Mouse (Mus musculus): ENCODE data around the gene Akr1cl. TPM values are rescaled to one million over a fixed set of nuclear protein-coding genes. Genes with fewer than 3 reads are reported as not detected.
"Not testable (repeated sequence)": the region's sequence is repeated elsewhere in the genome, so short reads cannot be mapped to it uniquely, and the experiment has no call there.

The Akr1cl gene
- not detected in 2 replicates for total RNA-seq (2017)

DNA sequence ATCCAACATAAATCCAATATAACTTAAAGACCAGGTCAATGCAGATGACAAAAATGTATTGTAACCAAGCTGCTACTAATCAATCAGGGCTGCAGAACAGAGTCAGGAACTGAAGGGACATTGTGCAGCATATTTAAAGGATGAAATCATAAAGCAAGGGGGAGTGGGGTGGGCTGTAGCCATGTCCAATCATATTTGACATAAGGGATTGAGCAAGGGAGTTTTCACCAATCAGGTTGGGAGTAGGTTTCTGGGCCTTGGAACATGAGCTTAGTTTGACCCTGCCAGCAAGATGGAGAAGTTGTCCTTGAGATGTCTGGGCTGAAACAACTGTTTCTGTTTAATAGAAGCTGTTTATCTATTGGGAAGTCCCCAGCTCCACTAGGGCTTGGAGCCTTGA, at the start of gene Akr1cl:
Gene Akr1cl, minus strand, starts transcription at position 119 of the 400 bp plus-strand sequence.
- ATAC-seq (ENCODE audit: extremely low read depth, insufficient number of reproducible peaks, low FRiP score, poor library complexity, severe bottlenecking): no peak

DNA sequence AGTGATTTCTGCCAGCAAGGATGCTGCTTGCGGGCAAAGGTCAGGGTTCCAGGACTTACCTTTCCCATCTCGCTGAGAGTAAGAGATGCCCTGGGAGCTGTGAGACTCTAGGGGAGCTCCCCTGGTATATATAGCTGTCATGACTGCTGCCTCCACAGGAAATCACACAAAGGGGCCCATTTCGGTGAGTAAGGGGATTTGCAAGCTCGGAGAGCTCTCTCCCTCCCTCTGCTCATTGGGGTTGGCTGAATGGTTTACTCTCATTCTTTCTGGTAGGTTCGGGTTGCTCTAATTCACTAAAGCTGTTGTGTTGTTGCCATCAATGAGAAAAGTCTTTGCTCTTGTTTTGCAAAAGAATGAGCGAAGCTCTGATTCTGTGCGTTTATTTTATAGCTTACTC, 49.6 kb upstream of the Akr1cl start, which contains the start of gene Crygb:
Gene Crygb, minus strand, starts transcription at position 101 of the 400 bp plus-strand sequence.
- no peak for ATAC-seq (ENCODE audit: extremely low read depth, insufficient number of reproducible peaks, low FRiP score, poor library complexity, severe bottlenecking)

DNA sequence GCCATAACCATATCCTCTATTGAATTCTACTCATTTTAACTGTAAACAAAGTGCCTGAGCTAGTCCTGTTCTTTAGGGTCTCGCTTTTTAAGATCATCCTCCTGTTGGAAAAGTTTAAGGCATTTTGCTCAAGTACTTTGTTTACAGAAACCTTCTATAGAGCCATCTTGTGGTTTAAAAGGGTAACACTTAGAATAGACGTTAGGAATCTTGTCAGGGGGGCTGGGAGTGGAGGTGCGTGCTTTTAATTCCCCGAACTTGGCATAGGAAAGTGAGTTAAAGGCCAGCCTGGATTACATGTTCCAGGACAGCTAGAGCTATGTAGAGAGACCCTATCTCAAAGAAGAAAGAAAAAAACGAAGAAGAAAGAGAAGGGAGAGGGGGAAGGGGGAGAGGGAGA, 43.0 kb upstream of the Akr1cl start:
- ATAC-seq (ENCODE audit: extremely low read depth, insufficient number of reproducible peaks, low FRiP score, poor library complexity, severe bottlenecking): no peak

DNA sequence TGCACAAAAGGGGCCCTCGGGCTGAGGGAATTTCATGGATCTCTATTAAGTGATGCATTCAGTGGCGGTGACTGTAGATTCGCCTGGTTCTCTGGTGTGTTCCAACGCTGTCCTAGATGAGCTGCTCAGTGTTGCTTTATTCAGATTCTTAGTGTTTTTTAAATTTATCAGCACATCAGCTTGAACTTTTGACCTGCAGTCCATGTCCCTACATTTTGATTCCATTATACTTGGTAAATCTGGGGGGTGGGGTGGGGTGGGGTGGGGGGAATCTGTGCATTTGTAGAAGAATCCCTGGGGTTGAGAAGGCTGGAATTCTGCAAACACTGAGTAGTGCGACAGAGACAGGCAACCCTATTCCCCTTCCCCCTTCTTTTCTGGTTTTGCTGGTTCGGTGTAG, 41.0 kb upstream of the Akr1cl start, which contains the start of gene Crygc:
Gene Crygc, minus strand, starts transcription at position 101 of the 400 bp plus-strand sequence.
- no peak for ATAC-seq (ENCODE audit: extremely low read depth, insufficient number of reproducible peaks, low FRiP score, poor library complexity, severe bottlenecking)

DNA sequence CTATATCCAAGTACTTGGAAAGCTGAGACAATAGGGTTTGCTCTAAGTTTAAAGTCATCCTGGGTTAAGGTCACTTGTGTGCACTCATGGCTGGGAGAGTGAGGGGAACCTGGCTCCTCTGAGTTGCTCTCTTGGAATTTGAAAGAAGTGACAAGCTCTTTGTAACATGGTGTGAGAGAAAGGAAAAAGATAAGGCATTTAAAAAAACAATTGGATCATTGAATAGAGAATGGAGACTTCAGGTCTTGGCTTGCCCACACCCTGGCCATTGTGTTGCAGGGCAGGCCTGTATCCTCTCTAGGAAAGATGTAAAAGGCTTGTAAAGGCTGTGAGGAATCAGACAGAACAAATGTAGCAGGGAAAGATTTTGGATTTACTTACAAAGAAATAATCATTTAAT, 35.3 kb upstream of the Akr1cl start:
- no peak for ATAC-seq (ENCODE audit: extremely low read depth, insufficient number of reproducible peaks, low FRiP score, poor library complexity, severe bottlenecking)

DNA sequence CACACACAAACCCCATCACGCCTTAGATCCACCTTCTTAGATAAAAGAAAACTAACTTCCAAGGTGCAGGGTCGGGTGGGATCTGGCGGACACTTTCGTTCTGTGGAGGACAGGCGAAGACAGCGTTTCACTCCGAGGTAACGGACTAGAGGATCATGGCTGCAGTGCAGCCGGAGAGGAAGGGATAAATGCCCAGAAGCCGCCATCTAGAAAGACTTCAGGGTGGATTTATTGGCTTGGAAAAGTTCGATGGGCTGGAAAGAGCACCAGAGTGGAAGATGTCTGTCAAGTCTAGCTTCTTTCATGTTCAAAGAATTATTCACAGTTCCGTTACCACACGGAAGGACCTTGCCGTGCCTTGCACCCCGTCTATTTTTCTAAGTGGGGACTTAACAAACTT, 31.6 kb upstream of the Akr1cl start:
- no peak for ATAC-seq (ENCODE audit: extremely low read depth, insufficient number of reproducible peaks, low FRiP score, poor library complexity, severe bottlenecking)

DNA sequence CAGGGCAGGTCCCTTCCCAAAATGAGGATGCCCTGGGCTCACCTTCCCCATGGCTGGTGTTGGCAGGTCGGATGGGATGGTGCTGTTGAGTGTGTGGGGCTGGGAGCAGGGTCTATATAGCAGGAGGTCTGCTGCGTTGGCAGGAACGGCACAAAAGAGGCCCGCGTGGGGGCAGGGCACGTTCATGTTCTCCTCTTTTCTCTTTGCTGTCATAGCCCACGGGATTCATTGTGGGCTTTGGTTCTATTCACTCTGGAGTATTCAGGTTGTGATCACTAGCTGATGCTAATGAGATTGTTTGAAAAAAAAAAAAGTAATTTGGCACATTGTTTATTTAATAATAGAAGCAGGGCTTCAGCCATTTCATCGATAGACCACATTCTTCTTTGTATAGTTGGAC, 30.8 kb upstream of the Akr1cl start, which contains the start of gene Crygd:
Gene Crygd, minus strand, starts transcription at position 101 of the 400 bp plus-strand sequence.
- no peak for ATAC-seq (ENCODE audit: extremely low read depth, insufficient number of reproducible peaks, low FRiP score, poor library complexity, severe bottlenecking)

DNA sequence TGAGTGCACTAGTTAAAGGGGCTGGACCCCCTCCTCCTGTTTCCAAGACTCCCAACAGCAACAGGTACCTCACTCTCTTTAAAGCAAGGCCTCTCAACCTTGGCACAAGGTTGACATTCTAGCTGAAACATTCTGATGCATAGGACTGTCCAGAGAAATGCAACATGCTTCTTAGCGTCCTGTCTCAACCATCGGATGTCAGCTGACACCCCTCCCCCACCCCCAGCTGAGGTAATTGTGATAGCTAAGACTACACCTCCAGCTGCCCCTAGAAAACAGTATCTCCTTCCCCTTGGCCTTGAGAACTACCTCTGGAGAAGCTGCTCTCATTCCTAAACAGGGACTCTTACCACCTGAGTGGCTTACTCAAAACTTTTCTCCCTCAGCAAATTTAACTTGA, 19.6 kb upstream of the Akr1cl start:
- ATAC-seq (ENCODE audit: extremely low read depth, insufficient number of reproducible peaks, low FRiP score, poor library complexity, severe bottlenecking): no peak

DNA sequence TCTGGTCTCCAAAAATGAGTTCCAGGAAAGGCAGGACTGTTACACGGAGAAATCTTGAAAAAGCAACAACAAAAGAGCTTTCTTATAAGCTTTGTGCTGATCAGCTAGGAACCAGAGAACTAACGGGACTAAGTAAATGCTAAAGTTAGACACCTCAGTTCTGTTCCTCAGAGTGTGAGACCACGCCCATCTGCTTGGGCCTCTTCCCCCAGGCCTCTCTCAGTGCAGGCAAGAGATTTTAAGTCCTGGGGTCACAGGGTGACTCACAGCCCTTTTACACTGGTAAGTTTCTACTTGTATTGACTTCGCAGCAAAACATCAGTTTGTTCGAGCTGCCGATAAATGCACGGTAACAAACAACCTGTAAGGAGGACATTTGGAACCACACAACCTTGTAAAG, 19.1 kb upstream of the Akr1cl start:
- ATAC-seq (ENCODE audit: extremely low read depth, insufficient number of reproducible peaks, low FRiP score, poor library complexity, severe bottlenecking): no peak

DNA sequence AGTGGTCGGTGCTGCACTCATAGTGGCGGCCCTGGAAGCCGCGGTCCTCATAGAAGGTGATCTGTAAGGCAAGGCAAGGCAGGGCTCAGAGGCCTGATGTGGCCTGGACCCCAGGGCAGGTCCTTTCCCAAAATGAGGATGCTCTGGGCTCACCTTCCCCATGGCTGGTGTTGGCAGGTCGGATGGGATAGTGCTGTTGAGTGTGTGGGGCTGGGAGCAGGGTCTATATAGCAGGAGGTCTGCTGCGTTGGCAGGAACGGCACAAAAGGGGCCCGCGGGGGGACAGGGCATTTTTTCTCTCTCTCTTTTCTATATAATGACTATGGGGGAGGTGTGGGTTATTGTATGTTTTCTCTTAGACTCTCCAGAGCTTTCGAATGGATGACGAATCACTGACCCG, 18.4 kb upstream of the Akr1cl start, which contains the start of gene Cryge:
Gene Cryge, minus strand, starts transcription at position 198 of the 400 bp plus-strand sequence.
- ATAC-seq (ENCODE audit: extremely low read depth, insufficient number of reproducible peaks, low FRiP score, poor library complexity, severe bottlenecking): not testable (repeated sequence)

DNA sequence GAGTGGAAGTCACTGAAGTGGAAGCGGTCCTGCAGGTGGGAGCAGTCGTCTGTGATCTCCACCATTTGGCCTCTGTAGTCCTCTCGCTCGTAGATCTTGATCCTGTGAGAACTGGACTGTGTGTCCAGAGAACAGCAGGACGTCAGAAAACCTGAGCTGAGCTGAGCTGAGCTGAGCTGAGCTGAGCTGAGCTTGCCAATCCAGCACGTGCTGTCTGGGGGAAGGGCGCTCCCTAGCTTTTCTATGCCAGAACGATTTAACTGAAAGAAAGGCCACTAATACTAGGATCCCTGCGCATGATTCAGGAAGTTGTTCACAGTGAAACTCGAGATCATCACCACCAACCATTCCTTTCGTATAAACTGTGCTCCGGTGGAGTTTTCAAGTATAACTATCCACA, 16.2 kb upstream of the Akr1cl start:
- no peak for ATAC-seq (ENCODE audit: extremely low read depth, insufficient number of reproducible peaks, low FRiP score, poor library complexity, severe bottlenecking)

DNA sequence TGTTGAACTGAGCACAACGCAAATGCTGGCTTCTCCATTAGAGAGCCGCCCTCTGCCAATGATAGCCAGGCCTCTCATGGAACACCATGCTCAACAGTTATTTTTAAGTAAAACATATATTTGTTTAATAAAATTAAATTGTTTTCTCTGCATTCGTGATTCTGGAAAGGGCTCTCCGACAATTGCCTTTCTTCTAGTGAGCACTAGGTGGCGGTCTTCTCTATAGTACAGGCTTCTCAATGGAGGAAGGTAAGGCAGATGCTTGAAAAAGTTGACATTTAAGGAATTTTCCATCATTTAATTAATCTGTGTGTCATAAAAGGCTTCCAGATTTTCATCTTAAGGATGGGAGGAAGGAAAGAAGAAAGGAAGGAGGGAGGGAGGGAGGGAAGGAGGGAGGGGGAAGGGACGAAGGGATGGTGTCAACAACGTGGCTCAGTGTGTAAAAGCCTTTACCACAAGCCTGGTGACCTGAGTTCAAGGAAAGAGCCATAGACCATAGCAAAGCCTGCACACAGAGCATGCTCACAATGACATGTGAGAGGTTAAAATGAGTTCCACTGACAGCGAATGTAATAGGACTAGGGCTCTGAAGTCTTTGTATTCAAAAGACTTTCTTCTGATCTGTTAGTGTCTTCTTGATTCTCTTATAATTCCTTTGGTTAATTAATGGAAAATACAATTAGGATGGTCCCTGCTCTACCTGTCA, 14.0 kb upstream of the Akr1cl start:
- peak; percentile 60; the same call in 1 of the 2 replicates for ATAC-seq (ENCODE audit: extremely low read depth, insufficient number of reproducible peaks, low FRiP score, poor library complexity, severe bottlenecking)

DNA sequence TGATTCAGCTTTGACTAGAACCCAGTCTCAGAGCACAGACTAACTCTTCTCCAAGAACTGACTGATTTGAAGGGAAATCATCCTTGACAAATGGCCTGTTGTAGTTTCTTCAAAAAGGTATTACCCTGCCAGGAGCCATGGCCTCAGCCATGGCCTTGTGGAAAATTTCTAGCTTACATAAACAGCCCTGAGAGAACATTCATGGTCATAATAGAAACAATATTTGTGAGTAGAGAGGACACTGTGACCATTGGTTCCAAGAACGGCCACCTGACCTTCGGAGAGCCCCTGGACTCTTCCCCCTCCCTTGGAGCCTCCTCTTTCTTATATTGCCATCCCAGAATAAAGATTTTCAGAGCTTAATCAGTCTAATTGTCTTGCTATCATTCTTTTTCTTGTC, 10.9 kb upstream of the Akr1cl start:
- ATAC-seq (ENCODE audit: extremely low read depth, insufficient number of reproducible peaks, low FRiP score, poor library complexity, severe bottlenecking): no peak

DNA sequence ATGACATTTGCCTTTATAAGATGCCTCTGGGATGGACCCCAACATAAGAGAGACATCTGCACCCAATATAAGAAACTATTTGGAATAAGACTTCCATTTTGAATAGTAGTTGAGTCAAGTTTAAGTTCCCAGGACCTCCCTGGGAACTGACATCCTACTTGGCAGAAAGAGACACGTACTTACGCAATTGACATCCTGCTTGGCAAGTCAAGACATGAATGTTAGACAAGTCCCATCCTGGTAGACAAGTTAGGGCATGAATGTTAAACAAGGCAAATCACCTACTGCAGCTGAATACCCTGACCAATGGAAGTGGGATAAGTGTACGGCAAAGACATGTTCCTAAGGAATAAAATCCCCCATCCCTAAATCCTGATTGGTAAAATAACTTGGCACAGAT, 9.3 kb upstream of the Akr1cl start:
- no peak for ATAC-seq (ENCODE audit: extremely low read depth, insufficient number of reproducible peaks, low FRiP score, poor library complexity, severe bottlenecking)

DNA sequence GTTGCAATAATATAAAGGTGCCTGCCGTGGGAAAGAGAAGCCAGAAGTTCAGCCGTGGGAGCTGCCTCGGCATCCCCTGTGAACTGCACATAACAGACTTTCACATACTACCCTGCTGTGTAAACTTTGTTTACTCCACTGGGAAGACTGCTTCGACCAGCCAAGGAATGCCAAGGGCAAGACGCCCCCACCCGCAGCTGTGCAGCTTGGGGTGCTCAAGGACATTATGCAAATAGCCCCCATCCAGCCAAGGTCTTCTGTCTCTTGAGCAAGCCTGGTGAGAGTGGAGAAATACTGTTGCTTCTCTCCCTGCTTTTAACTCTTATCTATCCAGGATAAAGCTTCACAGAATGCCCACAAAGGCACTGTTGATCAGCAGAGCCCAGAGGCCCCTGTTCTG, 8.2 kb upstream of the Akr1cl start:
- ATAC-seq (ENCODE audit: extremely low read depth, insufficient number of reproducible peaks, low FRiP score, poor library complexity, severe bottlenecking): no peak

DNA sequence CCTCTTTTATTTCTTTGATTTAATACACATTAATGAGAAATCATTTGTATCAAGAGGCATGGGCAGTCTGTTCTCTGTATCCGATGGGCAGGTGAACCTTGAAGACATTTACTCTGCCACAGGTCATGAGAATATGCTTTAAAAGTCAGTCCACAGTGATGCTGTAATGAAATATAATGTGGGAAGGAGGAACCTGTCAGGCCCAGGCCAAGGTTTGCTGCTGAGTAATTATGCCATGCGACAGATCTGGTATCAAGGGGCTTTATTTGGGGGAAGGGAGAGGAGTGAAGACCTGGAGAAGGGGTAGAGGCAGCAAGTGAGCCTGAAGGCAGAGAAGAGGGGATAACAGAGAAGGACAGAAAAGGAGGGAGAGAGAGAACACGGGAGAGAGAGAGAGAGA, 7.1 kb upstream of the Akr1cl start:
- ATAC-seq (ENCODE audit: extremely low read depth, insufficient number of reproducible peaks, low FRiP score, poor library complexity, severe bottlenecking): no peak

DNA sequence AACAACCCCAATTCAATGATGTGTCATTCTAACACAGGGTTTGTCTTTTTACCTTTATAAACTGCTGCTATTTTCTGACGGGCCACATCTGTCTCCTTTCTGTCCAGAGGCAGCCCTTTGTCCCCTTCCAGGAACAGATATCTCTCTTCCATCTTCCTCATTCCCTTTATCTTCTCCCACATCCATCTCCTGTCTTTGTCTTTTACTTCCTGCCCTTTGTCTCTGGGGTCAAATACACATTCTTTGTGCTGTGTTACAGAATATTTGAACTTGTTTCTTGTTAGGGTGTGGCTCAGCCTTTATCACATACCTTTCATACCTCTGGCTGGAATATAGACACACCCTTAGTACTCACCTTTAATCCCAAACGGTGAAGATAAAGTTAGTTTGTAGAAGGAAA, 5.0 kb upstream of the Akr1cl start:
- no peak for ATAC-seq (ENCODE audit: extremely low read depth, insufficient number of reproducible peaks, low FRiP score, poor library complexity, severe bottlenecking)

DNA sequence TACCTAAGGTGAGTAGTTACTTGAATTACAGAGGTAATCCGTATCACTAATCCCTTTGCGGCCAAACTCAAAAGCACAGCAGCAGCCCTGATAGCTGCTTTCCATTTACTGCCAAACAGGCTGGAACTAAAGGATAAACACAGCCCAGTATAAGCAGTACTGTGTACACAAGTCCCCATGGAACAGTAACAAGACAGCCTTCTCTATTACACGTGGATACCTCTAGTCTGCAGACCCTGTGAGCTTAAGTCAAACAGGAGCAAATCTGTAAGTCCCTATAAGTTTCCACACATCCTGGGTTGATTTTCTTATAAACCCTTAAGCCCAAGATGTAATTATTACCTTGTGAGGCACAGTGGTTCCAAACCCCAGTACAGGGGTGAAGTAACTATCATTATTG, 3.0 kb upstream of the Akr1cl start:
- no peak for ATAC-seq (ENCODE audit: extremely low read depth, insufficient number of reproducible peaks, low FRiP score, poor library complexity, severe bottlenecking)

DNA sequence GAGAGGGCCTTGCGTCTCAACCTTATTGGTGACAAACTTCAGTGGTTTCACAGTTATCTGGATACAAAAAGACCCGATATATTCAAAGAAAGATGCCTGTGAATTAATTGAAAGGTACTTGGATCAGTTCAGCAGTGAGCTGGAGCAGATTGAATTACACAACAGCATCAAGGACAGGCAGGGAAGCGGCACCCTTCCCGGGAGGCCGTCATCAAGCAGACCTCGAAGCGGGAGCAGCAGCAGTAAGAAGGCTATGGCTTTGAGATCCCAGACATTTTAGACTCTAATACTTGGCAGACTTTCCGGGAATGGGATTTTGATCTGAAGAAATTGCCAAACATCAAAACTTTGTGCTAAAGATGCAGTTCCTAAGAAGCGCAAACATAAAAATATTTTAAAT, 4.4 kb downstream of the Akr1cl start:
- ATAC-seq (ENCODE audit: extremely low read depth, insufficient number of reproducible peaks, low FRiP score, poor library complexity, severe bottlenecking): no peak

DNA sequence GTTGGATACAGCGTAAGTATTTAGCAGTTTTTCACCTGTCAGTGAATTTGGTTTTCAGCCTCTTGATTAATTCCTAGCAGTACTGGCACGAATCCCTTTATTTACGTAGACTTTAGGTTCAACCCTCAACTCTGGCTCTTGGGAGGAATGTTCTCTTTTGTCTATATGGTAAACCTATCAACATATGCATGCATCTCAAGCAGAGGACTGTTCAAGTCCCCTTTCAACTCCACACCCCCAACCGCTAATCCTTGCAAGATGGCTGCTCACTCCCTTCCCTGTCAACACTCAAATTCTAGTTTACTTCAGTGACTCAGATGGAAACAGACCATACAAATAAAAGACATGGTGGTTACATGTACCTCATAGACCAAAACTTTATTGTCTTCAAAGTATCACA, 19.8 kb downstream of the Akr1cl start:
- ATAC-seq (ENCODE audit: extremely low read depth, insufficient number of reproducible peaks, low FRiP score, poor library complexity, severe bottlenecking): no peak

DNA sequence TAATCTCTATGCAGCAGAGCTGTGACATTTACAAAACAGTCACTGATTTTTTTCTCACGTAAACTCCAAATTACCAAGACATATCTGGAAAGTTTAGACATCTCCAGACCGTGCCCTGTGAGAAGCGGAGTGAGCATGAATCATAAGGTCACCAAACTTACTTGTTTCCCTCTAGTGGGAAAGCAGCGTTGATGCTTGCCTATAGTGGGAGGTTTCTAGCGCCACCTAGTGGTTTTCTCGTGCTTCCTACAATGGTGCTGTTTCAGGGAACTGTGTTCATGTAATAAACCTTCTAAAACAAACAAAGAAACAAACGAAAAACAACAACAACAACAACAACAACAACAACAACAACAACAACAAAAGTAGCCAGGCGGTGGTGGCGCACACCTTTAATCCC, 22.4 kb downstream of the Akr1cl start:
- ATAC-seq (ENCODE audit: extremely low read depth, insufficient number of reproducible peaks, low FRiP score, poor library complexity, severe bottlenecking): peak; percentile 98

Measured in neutrophil, adult 5-6 weeks (primary cell).